Mouse (Mus musculus): ENCODE results near the gene Dio1.
A peak's percentile ranks its signal among the peaks of the same experiment; 100 is the strongest.

The Dio1 gene

DNA sequence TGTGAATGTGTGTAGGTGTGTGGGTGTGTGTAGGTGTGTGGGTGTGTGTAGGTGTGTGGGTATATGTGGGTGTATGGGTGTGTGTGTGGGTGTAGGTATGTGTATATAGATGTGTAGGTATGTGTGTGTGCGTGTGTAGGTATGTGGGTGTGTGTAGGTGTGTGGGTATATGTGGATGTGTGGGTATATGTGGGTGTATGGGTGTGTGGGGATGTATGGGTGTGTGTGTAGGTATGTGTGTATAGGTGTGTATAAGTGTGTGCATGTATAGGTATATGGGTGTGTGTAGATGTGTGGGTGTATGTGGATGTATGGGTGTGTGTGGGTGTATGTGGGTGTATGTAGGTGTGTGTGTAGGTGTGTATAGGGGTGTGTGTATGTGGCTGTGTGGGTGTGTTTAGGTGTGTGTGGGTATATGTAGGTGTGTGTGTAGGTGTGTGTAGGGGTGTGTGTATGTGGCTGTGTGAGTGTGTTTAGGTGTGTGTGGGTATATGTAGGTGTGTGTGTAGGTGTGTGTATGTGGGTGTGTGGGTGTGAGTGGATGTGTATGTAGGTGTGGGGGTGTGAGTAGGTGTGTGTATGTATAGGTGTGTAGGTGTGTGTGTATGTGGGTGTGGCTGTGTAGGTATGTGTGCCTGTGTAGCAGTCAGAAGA is 5.9 kb downstream of the Dio1 start:
- no peak for DNase-seq (ENCODE audit: low read depth in 1 of 2, low spot score in 2 of 2)

DNA sequence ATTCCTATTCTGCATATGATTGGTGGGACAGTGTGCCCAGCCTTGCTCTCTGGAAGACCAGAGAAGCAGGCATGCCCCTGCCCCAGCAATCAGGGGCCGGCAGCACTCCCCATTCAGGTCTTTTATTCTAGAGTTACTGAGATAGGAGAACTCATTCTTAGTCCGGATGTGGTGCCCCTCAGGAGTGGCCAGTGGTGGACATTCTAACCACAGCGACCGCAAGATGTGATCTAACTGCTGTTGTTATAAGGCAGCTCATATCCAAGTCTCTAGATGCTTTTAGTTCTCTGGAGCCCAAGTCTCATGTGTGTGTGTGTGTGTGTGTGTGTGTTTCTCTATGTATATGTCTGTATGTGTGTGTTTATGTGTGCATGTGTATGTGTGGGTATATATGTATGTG is 6.6 kb downstream of the Dio1 start:
- no peak for DNase-seq (ENCODE audit: low read depth in 1 of 2, low spot score in 2 of 2)

DNA sequence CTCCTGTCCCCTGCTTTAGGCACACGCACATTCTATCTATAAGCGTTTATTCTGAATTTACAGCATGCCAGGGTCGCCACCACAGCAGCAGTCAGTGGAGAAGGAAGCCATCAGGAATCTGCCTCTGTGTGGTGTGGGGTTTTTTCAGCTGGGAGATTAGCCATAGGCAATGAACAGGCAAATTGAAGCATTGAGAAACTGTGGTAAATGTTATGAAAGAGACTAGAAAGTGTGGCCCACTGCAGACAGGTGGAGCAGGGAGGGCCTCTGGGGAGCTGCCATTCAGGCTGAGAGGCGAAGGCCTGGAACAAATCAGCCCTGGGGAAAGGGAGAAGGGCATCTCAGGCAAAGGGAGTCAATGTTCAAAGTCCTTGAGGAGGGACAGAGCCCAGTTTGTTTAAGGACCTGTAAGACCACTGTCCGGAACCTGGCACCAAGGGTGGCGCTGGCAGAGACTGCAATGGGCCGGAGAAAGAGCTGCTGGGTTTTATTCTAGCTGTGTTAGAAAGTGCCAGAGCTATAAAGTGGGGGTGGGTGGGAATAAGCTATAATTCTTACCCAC is 7.1 kb downstream of the Dio1 start:
- DNase-seq (ENCODE audit: low read depth in 1 of 2, low spot score in 2 of 2) = no peak

DNA sequence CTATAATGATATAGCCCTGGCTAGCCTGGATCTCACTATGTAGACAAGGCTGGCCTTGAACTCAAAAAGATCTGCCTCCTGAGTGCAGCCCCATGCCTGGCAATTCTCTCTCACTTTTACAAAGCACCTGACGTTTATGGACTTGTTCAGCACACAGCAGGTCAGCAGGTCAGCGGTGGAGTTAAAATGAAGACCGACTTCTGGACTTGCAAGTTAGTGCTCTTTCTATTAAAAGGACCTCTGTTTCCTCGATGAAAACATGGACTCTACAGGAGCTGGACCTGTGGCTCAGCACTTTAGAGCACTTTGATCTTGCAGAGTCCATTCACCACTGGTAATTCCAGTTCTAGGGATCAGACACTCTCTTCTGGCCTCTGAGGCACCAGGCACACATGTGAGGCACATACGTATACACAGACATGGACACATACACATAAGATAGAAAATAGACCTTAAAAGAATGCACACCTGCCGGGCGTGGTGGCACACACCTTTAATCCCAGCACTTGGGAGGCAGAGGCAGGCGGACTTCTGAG is 8.8 kb downstream of the Dio1 start:
- DNase-seq (ENCODE audit: low read depth in 1 of 2, low spot score in 2 of 2) = no peak

DNA sequence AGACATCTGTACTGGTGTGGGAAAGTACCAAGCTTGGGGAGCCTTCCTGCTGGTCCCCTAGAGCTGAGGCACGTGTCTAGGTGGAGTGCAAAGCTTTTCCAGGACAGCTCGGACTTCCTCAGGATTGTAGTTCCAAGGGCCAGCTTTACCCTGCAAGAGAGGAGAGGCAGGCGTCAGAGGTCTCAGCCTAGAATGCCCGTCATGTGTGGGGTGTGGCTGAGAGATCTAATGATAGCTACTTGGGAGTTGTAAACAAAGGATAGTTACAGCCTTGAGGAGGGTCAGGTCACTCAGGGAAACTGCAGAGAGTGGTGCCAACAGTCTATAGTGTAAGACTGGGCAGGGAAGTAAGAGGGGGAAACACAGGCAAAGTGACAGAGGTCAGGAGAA is 14.7 kb downstream of the Dio1 start:
- DNase-seq (ENCODE audit: low read depth in 1 of 2, low spot score in 2 of 2) = no peak

DNA sequence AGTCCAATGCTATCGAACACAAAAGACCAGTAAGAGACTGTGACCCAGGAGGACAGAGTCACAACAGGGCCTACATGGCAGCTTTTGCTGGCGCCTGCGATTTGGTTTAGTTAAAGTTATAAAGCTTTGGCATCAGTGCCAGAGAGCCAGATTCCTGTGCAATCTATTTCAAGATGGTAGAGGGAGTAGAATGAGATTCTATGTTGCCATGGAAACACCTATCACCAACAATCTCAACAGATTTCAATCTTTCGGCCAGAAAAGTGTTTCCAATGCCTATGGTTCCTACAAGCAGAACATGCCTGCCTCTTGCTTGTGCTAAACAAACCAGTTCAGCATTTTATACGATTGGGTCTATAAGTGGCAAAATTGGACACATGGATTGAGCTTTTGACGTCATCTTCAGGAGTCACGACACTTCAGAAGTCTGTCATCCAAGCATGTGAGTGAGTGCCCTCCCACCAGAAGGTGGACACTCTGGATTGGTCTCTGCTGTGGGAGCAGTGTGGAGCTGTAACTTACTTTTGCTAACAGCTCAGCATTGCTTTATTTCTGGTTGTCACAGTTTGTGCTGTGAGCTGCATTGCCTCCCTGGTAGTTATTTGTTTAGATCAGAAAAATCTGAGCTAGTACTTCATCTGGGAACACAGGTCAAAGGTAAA is 15.2 kb downstream of the Dio1 start:
- no peak for DNase-seq (ENCODE audit: low read depth in 1 of 2, low spot score in 2 of 2)

DNA sequence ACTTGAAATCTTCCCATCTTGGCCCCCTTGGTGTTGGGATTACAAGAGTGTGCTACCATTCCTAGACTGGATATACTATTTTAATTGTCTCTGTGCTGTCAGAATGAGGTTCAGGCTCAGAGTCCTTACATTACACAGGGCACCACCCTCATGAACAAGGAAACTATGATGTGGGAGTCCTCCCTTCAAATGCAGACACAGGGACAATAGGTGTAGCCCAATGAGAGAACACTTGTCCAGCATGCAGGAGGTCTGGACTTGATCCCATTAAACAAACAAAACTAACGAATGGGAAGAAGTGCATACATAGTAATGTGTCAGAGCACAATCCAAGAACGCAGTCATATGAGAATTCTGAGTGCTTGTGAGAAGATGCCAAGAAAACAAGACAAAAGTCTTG is 19.5 kb downstream of the Dio1 start:
- no peak for DNase-seq (ENCODE audit: low read depth in 1 of 2, low spot score in 2 of 2)

DNA sequence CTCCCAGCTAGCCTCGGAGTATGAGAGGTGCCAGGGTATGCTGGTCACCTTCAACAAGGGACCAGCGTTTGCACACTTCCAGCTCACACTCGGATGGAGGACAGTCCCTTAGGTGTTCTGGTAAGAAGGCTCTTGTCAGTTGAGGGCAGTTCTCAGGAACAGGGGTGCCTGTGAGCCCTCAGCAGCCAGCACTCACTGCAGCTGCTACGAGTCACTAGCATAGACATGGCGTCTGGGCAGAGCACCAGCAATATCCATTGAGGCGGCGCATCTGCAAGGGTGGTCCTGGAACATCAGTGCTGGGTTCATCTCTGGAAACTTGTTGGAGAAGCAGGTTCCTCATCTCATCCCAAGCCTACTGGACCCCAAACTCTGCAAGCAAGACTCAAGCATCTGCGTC is 20.6 kb downstream of the Dio1 start:
- DNase-seq (ENCODE audit: low read depth in 1 of 2, low spot score in 2 of 2) = no peak

DNA sequence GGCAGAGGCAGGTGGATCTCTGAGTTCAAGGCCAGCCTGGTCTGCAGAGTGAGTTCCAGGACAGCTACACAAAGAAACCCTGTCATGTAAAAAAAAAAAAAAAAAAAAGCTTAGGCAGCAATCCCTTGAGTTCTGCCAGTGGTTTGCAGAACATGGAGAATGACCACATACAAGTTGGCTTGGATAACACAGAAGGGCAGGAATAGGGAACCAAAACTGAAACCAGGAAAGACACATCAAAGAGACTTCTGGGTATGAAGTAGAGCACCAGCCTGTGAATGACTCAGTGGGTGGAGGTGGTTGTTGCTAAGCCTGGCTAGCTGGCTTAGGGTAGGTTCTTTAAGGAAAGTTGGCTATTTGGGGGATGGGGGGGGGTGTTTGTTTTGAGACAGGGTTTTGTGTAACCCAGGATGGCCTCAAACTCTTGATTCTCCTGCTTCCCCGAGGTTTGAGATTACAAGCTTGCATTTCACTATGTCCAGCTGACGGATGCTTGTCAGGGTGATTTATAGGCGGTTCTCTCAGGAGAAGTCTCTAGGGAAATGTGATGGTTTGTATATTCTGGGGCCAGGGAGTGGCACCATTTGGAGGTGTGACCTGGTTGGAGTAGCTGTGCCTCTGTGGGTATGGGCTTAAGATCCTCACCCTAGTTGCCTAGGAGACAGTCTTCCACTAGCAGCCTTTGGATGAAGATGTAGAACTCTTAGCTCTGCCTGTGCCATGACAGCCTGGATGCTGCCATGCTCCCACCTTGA is 21.3 kb downstream of the Dio1 start:
- DNase-seq (ENCODE audit: low read depth in 1 of 2, low spot score in 2 of 2) = peak; percentile 16 to 57

DNA sequence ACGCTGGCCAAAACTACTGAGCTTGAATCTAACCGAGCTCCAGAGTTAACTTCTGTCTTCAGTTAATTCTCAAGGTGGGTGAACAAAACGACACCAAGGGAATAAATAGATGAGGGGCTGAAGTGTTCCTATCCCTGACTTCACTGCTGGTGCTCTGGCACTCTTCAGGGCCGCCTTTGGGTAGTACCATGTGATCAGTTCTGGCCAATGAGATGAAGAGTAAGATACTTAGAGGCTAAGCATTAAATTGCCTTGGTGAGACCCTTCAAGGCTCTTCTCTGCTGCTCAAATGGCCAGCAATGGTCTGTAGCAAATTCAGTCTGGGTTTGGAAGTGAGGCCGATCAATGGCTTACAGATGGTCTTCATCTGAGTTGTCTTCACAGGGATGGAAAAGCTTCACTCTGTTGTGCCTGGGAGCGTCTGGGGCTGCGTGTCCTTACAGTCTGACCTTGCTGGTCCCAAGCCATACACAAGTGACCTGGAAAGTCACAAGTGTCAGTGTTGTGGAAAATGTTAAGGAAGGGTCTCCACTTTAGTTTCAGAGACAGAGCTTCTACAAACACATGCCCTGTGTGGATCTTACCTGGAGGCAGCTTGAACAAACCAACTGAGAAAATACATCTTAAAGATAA is 26.0 kb downstream of the Dio1 start:
- no peak for DNase-seq (ENCODE audit: low read depth in 1 of 2, low spot score in 2 of 2)

DNA sequence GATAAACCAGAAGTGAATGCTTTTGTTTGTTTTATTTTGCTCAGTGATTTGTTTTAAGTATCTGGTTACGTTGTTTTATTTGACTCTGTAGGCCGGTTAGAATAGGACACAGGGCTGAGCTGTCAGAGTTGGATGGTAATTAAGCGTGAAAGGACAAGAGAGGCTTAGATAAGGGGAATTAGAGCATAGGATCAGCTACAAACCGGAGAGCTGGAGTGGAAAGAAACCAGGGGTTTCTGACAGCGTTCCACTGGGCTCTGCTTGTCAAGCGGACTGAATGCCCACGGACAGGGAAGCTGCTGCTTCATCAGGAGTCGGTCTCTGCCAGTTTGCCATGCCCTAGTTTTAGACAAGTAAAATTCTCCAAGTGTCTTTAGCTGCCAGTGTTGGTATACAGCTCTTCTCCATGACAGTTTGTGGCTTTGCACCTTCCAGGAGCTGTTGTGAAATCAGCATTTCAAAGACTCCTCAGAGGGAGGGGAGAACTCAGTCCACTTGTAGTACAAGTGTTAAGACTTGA is 28.7 kb downstream of the Dio1 start:
- no peak for DNase-seq (ENCODE audit: low read depth in 1 of 2, low spot score in 2 of 2)

DNA sequence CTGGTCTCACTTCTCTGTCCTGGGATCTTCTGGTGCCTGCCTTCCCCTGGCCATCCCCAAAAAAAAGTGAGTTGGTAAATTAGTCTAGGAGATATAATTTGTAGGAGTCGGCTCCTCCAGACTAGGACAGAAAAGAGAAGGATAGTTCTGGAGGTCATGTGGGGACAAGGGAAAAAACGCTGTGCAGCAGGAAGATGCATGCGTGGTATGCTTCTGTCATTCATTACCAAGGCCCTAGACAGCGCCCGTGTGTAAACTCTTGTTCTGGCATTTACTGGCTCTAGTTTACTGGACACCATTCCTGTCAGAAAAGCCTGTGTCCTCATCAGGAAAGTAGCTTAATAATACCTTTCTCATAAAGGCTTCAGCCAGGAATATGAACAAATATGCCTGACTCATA is 32.5 kb downstream of the Dio1 start:
- DNase-seq (ENCODE audit: low read depth in 1 of 2, low spot score in 2 of 2) = no peak

DNA sequence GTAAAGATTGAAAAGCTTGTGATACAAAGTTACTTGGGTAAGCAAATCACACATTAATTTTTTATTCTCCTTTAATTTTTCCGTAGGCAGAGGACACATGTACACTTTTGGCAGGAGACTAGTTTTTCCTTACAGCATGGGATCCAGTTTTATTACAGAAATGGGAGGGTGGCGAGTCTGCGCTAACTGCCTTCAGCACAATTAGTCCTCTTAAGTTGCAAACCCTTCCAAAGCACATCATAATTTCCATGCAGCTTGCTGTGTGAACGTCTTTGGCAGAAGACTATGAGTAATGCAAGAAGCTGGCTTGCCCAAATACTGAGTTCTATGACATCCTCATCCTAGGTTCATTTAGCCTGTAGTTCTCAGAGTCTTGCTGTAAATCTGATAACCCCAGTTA is 33.3 kb downstream of the Dio1 start:
- no peak for DNase-seq (ENCODE audit: low read depth in 1 of 2, low spot score in 2 of 2)

DNA sequence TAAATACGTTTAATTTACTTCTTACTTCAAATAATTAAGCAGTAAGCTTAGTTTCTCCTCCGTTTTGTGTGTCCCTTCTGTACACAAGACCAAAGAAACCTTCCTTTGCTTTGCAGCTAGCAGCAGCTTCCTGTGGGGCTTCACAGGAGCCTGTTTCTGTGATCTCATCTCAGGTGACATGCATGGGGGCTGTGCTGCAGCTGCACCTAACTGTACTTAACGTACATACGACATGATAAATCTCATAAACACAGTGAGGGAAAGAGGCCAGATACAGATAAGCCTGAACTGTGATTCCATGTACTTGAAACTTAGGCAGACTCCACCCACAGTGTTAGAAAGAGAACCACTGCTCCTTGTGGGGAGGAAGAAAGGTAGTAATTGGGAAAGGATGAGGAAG is 47.0 kb downstream of the Dio1 start:
- DNase-seq (ENCODE audit: low read depth in 1 of 2, low spot score in 2 of 2) = no peak

DNA sequence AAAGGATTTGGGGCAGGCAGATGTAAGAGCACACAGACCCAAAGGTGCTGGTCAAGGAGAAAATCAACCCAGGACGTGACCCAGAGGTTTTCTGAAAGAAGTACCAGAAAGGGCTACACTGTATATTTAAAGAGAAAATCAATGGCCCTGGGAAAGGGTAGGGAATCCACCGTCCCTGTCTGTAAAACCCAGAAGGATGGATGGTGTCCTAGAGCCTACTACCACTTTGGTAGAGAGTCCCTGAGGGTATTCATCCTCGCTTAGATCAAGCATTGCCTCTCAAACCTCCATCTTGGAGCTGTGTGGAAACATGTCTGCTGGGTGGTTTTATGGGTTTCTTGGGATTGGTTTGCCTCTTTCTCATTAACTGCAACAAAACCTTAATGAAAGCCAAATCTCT is 52.6 kb downstream of the Dio1 start:
- DNase-seq (ENCODE audit: low read depth in 1 of 2, low spot score in 2 of 2) = no peak

DNA sequence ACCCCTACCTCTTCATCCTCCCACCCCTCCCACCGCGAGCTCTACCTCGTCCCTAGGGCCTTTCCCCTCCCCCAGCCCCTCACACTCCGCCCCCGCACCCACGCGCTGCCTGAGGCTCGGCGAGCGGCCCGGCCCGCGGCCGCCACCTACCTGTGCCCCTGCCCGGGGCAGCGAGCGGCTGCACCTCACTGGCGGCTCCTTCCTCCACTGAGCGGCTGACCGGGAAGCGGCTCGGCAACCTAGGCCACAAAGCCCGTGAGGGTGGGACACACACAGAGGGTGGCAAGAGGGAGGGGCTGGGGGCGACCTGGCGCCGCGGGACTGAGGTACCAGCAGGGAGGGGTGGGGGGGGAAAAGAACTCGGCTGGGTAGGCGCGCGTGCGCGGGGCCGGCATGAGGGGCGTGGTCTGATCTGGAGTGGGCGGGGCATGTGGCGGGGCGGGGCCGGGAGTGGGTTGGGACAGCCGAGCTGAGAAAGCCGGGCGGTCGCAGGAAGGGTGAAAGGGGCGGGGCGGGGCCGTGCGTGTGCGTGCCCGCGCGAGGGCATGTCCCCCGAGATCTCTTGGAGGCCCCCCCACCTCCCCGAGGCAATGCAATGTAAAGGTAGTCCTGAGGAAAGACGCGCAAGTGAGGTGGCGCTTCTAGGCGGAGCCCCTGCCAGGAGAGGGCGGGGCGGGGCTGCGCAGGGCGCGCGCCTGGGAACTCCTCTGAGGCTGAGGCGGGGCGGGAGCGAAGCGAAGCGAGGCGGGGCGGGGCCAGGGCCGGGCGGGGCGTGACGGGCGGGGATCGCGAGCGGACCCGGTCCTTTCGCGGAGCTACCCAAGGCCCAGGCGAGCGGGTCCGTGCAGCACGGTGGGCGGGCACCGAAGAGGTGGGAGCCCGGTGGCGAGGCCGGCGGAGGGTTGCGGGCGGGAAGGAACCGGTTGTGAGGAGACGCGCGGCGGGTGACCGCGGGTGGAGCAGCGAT is 53.6 kb downstream of the Dio1 start, which contains the start of the genes Lrrc42 and Hspb11:
TSS of gene Lrrc42 (minus strand) at position 408 of the 967 bp plus-strand sequence.
TSS of gene Hspb11 (plus strand) at position 469 of the 967 bp plus-strand sequence.
- DNase-seq (ENCODE audit: low read depth in 1 of 2, low spot score in 2 of 2) = peak; percentile 59 to 84

DNA sequence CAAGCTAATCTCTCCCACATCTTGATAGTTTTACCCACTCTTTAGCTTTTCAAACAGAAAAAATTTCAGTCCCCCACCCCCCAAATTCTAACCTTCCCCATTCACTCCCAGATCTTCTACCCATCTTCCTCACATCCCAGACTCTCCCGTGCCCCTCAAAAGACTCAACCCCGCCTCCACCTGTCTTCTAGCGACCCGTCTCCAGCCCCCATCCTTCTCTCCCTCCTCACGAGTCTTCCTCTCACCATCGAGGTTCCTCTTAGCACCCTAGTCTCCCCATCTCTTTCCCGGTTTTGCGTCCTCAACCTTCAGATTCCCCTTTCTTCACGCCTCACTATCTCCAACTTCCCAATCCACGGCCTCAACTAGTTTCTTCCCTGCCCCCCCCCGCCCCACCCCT is 54.4 kb downstream of the Dio1 start:
- no peak for DNase-seq (ENCODE audit: low read depth in 1 of 2, low spot score in 2 of 2)

DNA sequence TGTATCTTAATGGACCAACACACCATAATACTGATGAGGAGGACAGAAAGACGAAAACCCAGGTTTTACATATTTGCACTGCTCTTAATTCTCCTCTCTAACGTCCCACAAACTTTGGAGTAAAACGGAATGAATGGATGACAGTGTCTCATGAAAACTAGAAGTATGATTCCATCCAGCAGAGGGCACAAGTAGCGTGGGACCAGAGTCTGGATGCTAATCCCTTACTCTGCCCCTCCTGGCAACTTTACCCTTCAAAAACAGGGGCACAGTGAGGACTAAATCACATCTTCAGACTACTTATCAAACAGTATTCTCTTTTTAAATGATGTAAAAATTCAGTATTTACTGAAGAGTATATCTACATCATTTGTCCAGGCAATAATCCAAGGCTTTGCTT is 56.5 kb downstream of the Dio1 start:
- DNase-seq (ENCODE audit: low read depth in 1 of 2, low spot score in 2 of 2) = no peak

DNA sequence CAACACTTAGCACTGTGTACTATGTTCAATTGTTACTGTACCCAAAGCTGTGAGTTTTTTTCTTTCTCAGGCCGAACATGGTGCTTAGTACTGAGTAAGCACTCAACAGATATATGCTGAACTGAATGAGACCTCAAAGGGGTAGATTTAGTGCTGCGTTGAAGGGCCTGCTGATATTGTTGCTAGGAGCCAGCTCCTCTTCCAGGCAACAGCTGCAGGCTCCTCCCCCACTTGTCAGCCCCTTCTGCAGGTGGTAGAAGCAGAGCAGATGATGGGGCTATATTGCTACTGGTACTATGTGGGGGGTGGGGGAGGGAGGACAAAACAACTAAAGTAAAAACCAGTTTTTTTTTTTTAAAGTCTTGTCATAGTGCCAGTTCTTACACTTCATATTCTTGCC is 57.5 kb downstream of the Dio1 start:
- no peak for DNase-seq (ENCODE audit: low read depth in 1 of 2, low spot score in 2 of 2)

DNA sequence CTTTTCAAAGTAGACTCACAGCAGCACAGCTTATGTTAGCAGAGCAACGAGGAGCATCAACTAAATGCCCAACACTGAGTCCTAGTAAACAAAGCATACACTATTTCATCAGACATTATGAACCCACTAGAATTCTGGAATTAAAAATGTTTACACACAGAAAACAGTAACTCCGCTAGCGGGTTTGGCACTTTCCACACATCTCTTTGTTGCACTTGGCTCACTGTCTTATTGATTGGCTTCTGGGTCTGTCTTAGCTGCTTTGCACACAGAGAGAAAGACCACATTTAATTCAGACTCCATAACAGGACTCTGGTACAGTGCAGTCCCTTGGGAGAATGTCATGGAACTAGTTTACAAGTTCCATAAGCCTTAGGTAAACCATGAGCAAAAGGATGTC is 58.9 kb downstream of the Dio1 start:
- no peak for DNase-seq (ENCODE audit: low read depth in 1 of 2, low spot score in 2 of 2)
